Mouse (Mus musculus) heart, postnatal 4 days (tissue): ENCODE data around the gene Gnb5. TPM values are rescaled to one million over a fixed set of nuclear protein-coding genes. Genes with fewer than 3 reads are reported as not detected.

Experiments used
- DNase-seq: peaks from one replicate; pipeline ENCODE4 v3.0.0; 2021
- total RNA-seq, 2 experiments: library from RNA; stranded (reverse); gene quantifications; 2 replicates each; pipeline ENCODE4 v1.2.3; 2021

The Gnb5 gene
- 10 to 100 TPM; 41.6 to 43.1 TPM for total RNA-seq

DNA sequence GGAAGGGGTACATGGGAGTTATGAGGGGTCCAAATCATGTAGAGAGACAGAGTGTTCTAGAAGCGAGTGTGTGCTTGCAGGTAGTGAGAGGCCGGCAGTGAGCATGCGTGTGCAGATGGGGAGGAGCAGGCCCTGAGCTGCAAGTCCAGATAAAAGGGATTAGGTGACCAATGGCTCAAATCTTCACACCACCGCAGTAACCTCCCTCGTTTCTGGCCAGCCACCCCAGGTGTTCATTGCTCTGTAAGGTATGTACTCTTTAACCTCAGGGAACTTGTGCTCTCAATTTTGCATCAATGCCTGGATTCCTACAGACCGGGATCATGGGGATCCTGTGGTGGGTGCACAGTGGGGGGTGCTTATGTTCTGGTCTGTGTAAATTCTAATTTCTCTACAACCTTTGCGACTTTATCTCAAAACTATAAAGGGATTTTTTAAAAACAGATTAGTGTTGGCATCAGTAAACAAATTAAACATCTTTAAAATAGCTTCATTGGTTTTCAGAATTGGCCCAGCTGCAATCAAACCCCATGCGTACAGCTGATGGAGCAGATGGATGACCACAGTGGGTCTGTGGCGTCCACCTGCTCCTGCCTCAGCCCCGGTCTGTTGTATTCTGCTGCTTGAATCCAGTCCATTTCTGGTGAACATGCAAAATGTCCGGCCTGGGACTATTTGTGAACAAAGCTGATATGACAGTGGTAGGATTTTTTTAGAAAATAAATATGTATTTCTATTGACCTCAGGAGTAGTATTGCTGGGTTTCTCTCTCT is at the start of gene Gnb5:
Gene Gnb5, plus strand, starts transcription at position 163 of the 773 bp plus-strand sequence.
- DNase-seq = no peak

GRCm38 (mm10) chr9:75258792-75259191 is 47.3 kb upstream of the Gnb5 start:
- DNase-seq = no peak

DNA sequence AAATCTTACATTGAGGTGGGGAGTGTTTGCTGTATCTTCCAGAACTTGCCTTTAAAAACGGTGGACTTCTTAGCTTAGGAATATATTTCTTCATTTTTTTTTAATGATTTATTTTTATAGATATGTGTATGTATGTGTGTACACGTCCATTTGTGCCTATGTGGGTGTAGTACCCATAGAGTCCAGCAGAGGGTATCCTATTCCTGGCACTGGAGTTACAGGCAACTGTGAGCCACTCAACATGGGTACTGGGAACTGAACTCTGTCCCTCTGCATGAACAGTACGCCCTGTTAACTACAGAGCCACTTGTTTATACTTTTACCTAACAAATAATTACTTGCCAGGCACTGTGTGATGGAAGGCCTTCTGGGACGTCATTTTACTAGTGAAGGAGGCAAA is 46.4 kb upstream of the Gnb5 start:
- DNase-seq = no peak

DNA sequence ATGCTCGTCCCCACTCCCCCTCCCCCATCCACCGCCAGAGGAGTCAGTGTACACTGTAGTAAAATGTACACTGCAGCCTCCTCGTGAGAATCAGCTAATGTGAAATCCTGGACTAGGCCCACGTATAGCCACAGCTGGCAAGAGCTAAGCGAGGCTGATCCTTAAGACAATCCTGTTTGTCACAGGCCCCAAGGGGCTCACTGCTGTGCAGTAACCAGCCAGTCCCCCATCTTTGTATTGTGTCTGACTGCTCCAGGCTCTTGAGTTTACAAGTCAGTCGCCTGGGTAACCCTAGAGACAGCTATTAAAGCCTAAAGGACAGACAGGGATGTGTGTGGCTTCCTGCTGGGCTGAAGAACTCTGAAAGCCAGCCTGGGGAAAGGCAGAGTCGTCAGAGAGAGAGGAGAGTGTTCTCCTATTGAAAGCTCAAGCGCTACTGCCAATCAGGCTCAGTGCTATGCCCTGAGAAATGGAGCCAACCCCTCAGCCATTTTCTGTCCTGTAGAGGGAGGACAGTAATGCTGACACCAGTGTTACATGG is 44.7 kb upstream of the Gnb5 start:
- no peak for DNase-seq

- no peak for DNase-seq
Observed at GRCm38 (mm10) chr9:75262235-75262826, 43.8 kb upstream of the Gnb5 start.

GRCm38 (mm10) chr9:75264008-75264718 is 41.9 kb upstream of the Gnb5 start:
- DNase-seq = no peak

DNA sequence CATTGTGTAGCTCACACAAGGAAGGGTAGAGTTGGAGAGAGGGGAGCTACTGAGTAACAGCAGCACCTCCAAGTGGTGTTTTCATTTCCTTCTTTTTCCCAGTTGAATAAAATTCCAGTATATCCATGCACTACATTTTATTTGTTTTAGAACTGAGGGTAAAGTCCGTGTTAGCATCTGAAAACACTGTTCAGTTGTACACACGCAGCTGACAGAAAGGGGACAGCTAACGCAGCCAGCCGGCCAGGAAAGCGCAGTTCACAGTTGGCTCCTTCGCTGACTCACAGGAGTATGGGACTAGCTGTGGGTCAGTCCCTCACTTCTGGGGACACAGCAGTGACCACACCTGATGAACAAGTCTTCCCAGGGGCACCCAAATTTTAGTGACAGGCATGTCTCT is 38.9 kb upstream of the Gnb5 start:
- DNase-seq = no peak

DNA sequence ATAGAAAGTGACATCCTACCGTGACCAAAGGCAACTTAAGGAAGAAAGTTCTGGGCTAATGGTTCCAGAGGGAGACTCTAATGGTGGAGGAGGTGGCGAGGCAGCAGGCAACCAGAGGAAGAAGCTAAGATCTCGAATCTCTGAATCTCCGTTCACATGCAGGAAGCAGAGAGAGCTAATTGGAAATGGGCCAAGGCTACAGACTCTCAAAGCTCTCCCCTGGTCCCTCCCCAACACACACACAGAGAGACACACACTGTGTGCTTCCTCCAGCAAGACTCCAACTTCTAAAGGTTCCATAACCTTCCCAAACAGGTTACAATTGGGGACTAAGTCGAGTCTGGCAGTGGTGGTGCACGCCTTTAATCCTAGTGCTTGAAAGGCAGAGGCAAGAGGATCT is 35.7 kb upstream of the Gnb5 start:
- DNase-seq = no peak

GRCm38 (mm10) chr9:75271539-75271938 is 34.5 kb upstream of the Gnb5 start:
- DNase-seq = no peak

DNA sequence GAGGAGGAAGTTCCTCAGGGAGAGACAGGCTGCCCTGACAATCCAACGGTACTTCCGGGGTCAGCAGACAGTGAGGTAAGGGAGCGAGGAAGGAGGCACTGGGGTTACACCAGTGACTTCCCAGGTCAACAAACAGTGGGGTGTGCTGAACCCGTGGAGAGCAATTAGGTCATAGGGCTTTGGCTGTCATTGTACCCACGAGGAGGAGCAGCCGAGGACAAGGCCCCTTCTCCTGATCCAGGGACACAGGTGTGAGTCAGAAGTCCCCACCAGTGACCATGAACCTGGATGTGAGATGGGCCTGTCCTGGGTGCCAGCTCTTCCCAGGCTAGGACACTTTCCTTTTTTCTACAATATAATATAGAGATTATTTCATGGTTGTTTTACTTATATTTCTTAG is 32.4 kb upstream of the Gnb5 start:
- no peak for DNase-seq

GRCm38 (mm10) chr9:75274486-75274885 is 31.6 kb upstream of the Gnb5 start:
- no peak for DNase-seq

GRCm38 (mm10) chr9:75275051-75275450 is 31.0 kb upstream of the Gnb5 start:
- DNase-seq = no peak

GRCm38 (mm10) chr9:75280814-75281213 is 25.3 kb upstream of the Gnb5 start:
- DNase-seq = peak; percentile 60

DNA sequence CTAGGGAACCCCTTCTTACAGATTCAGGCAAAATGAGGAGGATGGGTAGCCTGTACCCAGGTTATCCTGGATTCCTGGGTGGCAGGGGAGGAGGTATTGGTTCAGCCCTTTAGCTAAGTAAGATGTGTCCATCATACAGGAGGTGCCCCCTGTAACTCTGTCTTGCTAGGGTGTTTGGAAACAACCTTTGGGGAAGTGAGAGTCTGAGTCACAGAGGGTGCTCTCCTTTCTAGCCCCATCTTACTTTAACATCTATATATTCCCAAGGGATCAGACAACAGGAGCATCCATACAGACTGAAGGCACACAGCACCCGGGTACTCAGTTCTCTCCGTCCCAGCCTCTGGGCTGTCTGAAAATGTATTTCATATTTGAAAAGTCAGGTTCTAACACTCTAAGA is 23.9 kb upstream of the Gnb5 start:
- DNase-seq = no peak

DNA sequence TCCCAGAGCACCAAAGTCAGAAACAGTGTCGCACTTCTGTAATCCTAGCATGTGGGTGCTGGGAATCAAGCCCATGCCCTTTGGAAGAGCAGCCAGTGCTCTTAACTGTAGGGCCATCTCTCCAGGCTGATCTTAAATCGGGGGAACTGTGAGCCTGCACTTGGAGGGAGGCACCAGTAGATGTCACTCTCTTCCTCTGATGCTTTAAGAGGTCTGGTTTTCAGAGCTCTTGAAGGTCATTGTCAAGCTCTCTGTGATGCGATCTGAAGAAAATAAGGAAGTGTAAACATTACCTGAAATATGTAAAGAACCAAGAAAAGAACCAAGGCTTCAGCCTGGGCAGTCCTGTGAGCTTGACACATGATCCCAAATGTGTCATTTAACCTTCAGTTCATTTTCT is 23.3 kb upstream of the Gnb5 start:
- peak; percentile 49 for DNase-seq

DNA sequence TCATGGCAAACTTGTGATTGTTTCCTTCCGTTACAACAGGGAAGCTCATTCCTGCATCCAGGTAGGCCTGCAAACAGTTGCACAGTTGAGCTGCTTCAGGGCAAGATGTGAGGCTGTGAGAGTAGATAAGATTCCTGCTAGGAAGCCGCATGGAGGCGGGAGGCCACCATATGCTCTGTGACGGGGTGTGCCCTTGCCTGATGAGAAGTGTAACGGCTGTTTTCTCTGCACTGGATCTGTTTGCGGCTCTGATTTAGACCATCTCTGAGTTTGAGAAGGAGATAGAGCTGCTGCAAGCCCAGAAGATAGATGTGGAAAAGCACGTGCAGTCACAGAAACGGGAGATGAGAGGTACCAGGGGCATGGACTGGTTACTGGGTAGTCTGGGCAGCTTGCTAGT is 22.5 kb upstream of the Gnb5 start:
- DNase-seq = no peak

- DNase-seq = no peak
Observed at GRCm38 (mm10) chr9:75285363-75285762, 20.7 kb upstream of the Gnb5 start.

GRCm38 (mm10) chr9:75287636-75288035 is 18.5 kb upstream of the Gnb5 start:
- no peak for DNase-seq

- peak; percentile 32 for DNase-seq
Observed at GRCm38 (mm10) chr9:75289545-75289944, 16.5 kb upstream of the Gnb5 start.

DNA sequence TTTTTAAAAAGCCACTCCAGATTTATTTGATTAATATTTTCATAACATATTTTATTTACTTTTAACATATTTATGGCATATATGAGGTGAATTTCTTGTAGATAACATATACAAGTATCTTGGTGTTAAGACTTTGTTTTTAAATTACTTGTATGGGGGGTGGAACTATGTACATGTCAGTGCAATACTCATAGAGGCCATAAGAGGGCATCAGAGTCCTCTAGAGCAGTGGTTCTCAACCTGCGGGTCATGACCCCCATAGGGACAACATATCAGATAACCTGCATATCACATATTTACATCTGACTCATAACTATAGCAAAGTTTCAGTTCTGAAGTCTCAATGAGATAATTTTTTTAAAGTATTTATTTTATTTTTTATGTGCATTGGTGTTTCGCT is 6.7 kb upstream of the Gnb5 start:
- no peak for DNase-seq

DNA sequence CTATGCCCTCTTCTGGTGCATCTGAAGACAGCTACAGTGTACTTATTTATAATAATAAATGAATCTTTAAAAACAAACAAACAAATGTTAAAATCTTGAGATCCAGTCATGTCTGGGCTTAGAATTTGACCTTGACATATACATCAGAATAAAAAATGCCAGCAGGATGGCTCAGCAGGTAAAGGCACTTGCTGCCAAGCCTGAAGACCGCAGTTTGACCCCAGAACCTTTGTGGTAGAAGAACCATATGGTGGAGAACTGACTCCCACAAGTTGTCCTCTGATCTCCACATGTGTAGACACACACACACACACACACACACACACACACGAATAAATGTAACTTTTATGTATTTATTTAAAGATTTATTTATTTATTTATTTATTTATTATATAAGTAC is 3.1 kb upstream of the Gnb5 start:
- no peak for DNase-seq

DNA sequence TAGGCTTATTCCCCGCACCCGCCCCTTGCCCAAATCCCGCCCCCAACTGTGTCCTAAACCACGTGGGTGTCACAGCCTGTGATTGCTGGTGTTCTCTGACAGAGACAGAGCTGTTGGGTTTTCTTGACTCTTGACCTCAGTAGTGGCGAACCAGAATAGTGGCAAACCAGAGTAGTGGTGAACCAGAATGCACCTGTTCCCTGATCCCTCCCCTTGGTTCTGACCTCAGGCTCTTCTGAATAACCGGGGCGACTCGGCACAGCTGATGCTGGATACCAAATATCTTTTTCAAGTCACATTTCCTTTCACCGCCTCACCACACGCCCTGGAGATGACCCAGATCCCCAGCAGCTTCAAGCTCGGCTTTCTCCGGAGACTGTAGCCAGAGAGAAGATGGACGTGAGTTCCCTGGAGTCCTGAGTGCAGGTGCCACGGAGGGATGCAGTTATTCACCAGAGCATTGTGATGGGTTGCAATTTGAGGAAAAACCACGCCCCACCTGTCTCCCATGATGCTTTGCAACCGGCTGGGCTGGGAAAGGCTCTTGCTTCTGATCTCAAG is 2.3 kb upstream of the Gnb5 start:
- DNase-seq = no peak

DNA sequence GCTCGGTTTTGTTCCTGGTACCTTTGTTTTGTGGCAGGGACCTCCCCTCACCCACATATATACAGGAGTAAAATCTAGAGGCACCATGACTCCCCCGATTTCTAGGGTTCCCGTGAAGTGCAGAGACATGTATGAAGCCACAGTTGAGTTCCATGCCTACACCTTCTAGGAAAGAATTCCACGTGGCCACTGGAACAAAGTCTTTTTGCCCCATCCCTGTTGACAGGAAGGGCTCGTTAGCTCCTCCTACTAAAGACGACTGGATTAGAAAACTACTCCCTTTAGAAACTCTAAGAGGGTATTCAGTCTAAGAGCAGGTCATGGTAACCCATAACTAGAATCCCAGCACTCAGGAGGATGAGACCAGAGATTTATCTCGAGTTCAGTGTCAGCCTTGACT is 1.8 kb upstream of the Gnb5 start:
- DNase-seq = no peak
